ENCODE assay signal across 20 mouse cellular contexts in the genomic region with DNA sequence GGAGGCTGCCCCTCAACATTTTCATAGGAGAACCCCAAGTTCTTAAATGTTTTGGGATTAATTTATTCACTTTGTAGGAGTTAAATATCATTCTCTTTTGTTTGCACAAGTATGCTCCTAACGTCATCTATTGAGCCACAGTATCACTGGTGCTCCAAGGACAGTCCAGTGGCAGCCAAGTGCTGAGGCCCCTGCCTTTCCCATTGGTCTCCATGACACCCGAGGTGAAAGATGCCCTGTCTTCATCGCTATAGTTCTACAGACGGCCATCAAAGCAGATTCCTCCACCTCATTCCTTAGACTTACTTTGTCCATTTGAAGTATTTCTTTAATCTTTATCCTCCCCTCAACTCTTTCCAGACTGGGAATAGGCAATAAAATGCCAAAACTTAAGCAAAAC. TPM values are rescaled to one million over a fixed set of nuclear protein-coding genes. Genes with fewer than 3 reads are reported as not detected.
"Had no signal": no experiment of that assay in that cellular context is flagged by ENCODE, and none has a peak within 500 bp of the region (broad histone marks: within the 10 kb centered on the region; RNA-seq: fewer than 3 reads in every experiment).

No protein-coding gene starts in this region.

- H3K27me3 ChIP-seq: lung, embryonic 15.5 days; midbrain, embryonic 13.5 days; midbrain, embryonic 15.5 days; neural tube, embryonic 12.5 days; stomach, embryonic 15.5 days had no signal

- H3K36me3 ChIP-seq: midbrain, embryonic 15.5 days had no signal

- H3K4me2 ChIP-seq: lung, embryonic 15.5 days; midbrain, embryonic 11.5 days; midbrain, embryonic 13.5 days; midbrain, embryonic 15.5 days; neural tube, embryonic 12.5 days; stomach, embryonic 15.5 days had no signal

- DNase-seq: lung, adult 2 months; lung, postnatal 14 days; lung, postnatal 36 days; right cerebral cortex, postnatal 14 days; thymus, adult 2 months; thymus, postnatal 25 days; thymus, postnatal 4 days had no signal

- H3K27ac ChIP-seq: lung, embryonic 15.5 days; macrophage; midbrain, embryonic 13.5 days; midbrain, embryonic 15.5 days; neural tube, embryonic 12.5 days; stomach, embryonic 15.5 days; stomach, postnatal 0 days had no signal

- H3K9me3 ChIP-seq: lung, embryonic 15.5 days; midbrain, embryonic 13.5 days; midbrain, embryonic 15.5 days; neural tube, embryonic 12.5 days; stomach, embryonic 15.5 days had no signal

- H3K4me1 ChIP-seq: midbrain, embryonic 13.5 days; midbrain, embryonic 15.5 days; neural tube, embryonic 12.5 days; stomach, embryonic 15.5 days had no signal

- H3K4me3 ChIP-seq: lung, embryonic 15.5 days; megakaryocyte, embryonic 14.5 days; midbrain, embryonic 13.5 days; midbrain, embryonic 15.5 days; neural tube, embryonic 12.5 days; stomach, embryonic 15.5 days had no signal

- H3K9ac ChIP-seq: lung, embryonic 15.5 days; midbrain, embryonic 13.5 days; midbrain, embryonic 15.5 days; neural tube, embryonic 12.5 days; stomach, embryonic 15.5 days had no signal

- ATAC-seq: lung, postnatal 0 days; midbrain, embryonic 13.5 days; midbrain, embryonic 15.5 days had no signal

RNA-seq across cellular contexts. Expression of gene Synm, which starts 35.0 kb away (rescaled TPM):
- total RNA-seq: megakaryocyte progenitor cell, adult 5-6 weeks; monocyte, adult 5-6 weeks; neutrophil, adult 5-6 weeks had no signal
- polyA plus RNA-seq: macrophage had no signal
